Mouse (Mus musculus) heart, adult 2 months (tissue): Measurements from ENCODE around the gene Tacr3. TPM values are rescaled to one million over a fixed set of nuclear protein-coding genes. Genes with fewer than 3 reads are reported as not detected.

Source experiments
- DNase-seq, 2 experiments: peaks; one replicate each; pipeline ENCODE4 v3.0.0; 2021
- H3K27ac ChIP-seq: fragments of 200-600 bp; 2 replicates; pipeline ENCODE4 v1.8.1; 2022
- H3K27me3 ChIP-seq: fragments of 200-500 bp; 2 replicates; pipeline ENCODE4 v1.6.1; 2012; ENCODE audit warnings: mild to moderate bottlenecking, low read length, inconsistent platforms, mixed read lengths; ENCODE audit not compliant: control insufficient read depth, insufficient read depth
- H3K36me3 ChIP-seq: fragments of 200-500 bp; 2 replicates; pipeline ENCODE4 v1.6.1; 2012; ENCODE audit warnings: low read length, inconsistent platforms; ENCODE audit not compliant: control insufficient read depth, insufficient read depth
- H3K4me1 ChIP-seq: fragments of 200-500 bp; 2 replicates; pipeline ENCODE4 v1.6.1; 2011; ENCODE audit warnings: low read length; ENCODE audit not compliant: control insufficient read depth, insufficient read depth
- H3K4me3 ChIP-seq: fragments of 200-600 bp; 2 replicates; pipeline ENCODE4 v1.8.1; 2022
- H3K79me2 ChIP-seq: fragments of 200-500 bp; replicated peaks from 2 replicates; pipeline ENCODE4 v1.6.1; 2012; ENCODE audit warnings: mild to moderate bottlenecking, inconsistent platforms, low read length, moderate library complexity, mixed read lengths; ENCODE audit not compliant: control insufficient read depth, insufficient read depth
- H3K9ac ChIP-seq: fragments of 200-500 bp; 2 replicates; pipeline ENCODE4 v1.6.1; 2012; ENCODE audit warnings: low read depth, mild to moderate bottlenecking, control low read depth, inconsistent platforms, low read length, mixed read lengths
- CTCF ChIP-seq: fragments of 200-600 bp; IDR thresholded peaks from 2 replicates; pipeline ENCODE4 v1.8.1; 2022; ENCODE audit warnings: antibody characterized with exemption, mild to moderate bottlenecking, moderate library complexity
- EP300 ChIP-seq: fragments of 200-500 bp; IDR thresholded peaks from 2 replicates; pipeline ENCODE4 v1.6.1; 2011; ENCODE audit warnings: low read depth, low read length, control low read depth; ENCODE audit not compliant: insufficient read depth
- POLR2A ChIP-seq: fragments of 200-500 bp; IDR thresholded peaks from 2 replicates; pipeline ENCODE4 v1.6.1; 2011; ENCODE audit warnings: mild to moderate bottlenecking, low read depth, low read length, control low read depth; ENCODE audit not compliant: insufficient read depth
- WGBS: fragments of 180-500 bp; shearing (Covaris S2); methylation state at CpG from one replicate; pipeline ENCODE4 v1.1.7; 2018; 5-methylcytosine and 5-hydroxymethylcytosine counted together
- intact Hi-C: fragments of 180-260 bp; cut with DNase I; formaldehyde crosslinking; loops from one replicate; pipeline ENCODE4 v1.15.1; 2025
- long read RNA-seq: library from polyadenylated mRNA; stranded (forward); transcript quantifications from one replicate; pipeline ENCODE4 v2.0.0, GENCODE M21; 2021
- polyA plus RNA-seq: library from polyadenylated mRNA; depleted of rRNA; stranded (reverse); fragments of >200 nt; gene quantifications from 2 replicates; pipeline ENCODE4 v1.2.3, GENCODE M21; 2012; rRNA removed
- total RNA-seq, 2 experiments: library from RNA; stranded (reverse); gene quantifications; 2 replicates each; pipeline ENCODE4 v1.2.3; 2021

The Tacr3 gene
- total RNA-seq (not detected), polyA plus RNA-seq (not detected in 2 replicates)
- long read RNA-seq: 0 reads

DNA sequence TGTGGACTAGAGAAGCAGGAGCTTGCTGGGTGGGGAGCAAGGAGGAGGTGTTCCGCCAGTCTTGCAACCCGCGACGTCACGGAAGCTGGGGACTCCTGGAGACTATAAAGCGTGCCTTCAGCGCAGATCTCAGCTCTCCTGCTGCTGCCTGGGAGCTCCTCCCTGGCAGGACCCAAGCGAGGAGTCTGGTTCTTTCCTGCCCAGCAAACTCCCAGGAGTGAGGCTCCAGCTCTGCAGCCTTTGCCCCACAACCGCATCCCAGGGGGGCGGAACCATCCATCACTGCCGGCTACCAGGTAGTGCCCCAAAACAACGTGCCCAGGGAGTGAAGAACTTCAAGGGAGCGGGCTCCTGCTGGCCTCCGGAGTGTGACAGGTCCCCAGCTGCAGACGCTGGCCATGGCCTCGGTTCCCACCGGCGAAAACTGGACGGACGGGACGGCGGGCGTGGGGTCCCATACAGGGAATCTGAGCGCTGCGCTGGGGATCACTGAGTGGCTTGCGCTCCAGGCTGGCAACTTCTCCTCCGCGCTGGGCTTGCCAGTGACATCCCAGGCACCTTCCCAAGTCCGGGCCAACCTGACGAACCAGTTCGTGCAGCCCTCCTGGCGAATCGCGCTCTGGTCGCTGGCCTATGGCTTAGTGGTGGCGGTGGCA, at the start of gene Tacr3:
Gene Tacr3 (plus strand): TSS at position 133 of the 656 bp plus-strand sequence.
- Histone ChIP-seq H3K36me3 (no peaks in the 10 kb centered on the region), H3K4me1 (no peaks in the 10 kb centered on the region), H3K9ac (no peak within 1 kb of the TSS), H3K27me3 (no peaks in the 10 kb centered on the region), H3K4me3 (no peak within 1 kb of the TSS), H3K79me2 (no peaks in the 10 kb centered on the region), H3K27ac (no peak within 1 kb of the TSS)
- no peak for DNase-seq
- TF ChIP-seq EP300: no peak
- no peak for TF ChIP-seq POLR2A
- no peak for TF ChIP-seq CTCF
- intact Hi-C loops: no loop called here
- WGBS: 5% methylated on average over 36 of the region's 36 CpGs

DNA sequence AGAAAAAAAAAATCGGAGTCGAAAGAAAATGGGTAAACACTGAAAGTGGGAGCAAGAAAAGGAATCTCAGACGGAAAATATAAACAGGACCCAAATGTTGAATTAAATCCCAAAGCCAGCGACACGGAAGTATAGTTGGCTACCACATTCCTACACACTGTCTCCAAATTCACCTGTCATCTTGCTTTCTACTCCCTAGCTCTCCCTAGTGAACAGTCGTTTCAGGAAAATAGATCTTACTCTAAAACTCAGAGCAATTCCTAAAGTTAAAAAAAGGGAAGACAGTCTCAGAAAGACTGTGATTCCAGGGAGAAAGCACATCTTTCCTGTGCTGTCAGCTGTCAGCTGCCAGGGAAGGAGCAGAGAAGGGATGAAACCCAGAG, 324 bp upstream of the Tacr3 start:
- H3K4me3 ChIP-seq: no peak overlapping the region

DNA sequence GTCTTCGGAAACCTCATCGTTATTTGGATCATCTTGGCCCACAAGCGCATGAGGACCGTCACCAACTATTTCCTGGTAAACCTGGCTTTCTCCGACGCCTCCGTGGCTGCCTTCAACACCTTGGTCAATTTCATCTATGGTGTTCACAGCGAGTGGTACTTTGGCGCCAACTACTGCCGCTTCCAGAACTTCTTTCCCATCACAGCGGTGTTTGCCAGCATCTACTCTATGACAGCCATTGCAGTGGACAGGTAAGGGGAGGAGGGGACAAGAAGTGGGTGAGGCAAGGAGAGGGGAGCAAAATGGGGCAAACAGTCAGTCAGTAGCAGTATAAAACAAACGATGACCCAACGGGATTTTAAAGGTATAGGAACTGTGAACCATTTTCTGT, 719 bp downstream of the Tacr3 start:
- intact Hi-C loops: no loop called here
- Histone ChIP-seq H3K79me2 (no peaks in the 10 kb centered on the region), H3K27ac (no peak overlapping the region), H3K9ac (no peak overlapping the region), H3K4me3 (no peak overlapping the region), H3K36me3 (no peaks in the 10 kb centered on the region), H3K4me1 (no peaks in the 10 kb centered on the region), H3K27me3 (no peaks in the 10 kb centered on the region)
- 11% methylated on average over 13 of the region's 13 CpGs for WGBS
- no peak for TF ChIP-seq CTCF
- no peak for TF ChIP-seq POLR2A
- DNase-seq: no peak

More for the DNA sequence above, 324 bp upstream of the Tacr3 start:
- WGBS: 51% methylated on average over 6 of the region's 6 CpGs
- H3K4me1 ChIP-seq: no peaks in the 10 kb centered on the region
- no peak for TF ChIP-seq CTCF
- TF ChIP-seq POLR2A: no peak
- no peak for TF ChIP-seq EP300
- no peaks in the 10 kb centered on the region for H3K79me2 ChIP-seq
- no peaks in the 10 kb centered on the region for H3K36me3 ChIP-seq
- no peaks in the 10 kb centered on the region for H3K27me3 ChIP-seq
- intact Hi-C loops: no loop called here
- no peak overlapping the region for H3K27ac ChIP-seq
- no peak for DNase-seq
- no peak overlapping the region for H3K9ac ChIP-seq

DNA sequence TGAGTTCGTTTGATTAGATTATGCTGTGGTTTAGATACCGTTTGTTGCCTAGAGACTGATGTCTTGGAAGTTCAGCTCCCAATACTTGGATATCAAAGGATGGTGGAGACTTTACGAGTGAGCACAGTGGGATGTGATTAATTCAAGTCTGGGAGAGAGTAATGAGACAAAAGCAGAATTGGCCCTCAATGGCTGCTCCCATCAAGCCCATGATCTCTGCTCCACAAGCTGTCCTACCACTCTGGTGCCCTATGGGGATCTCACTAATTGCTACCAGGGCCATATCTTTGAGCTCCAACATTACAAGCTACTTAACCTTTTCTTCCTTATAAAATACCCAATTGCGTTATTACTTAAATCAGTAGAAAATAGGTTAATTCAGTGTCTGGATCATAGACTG, 22.5 kb downstream of the Tacr3 start:
- no peak for TF ChIP-seq POLR2A
- no peak for TF ChIP-seq CTCF
- no peak for TF ChIP-seq EP300
- H3K4me1 ChIP-seq: no peaks in the 10 kb centered on the region
- intact Hi-C loops: no loop called here

DNA sequence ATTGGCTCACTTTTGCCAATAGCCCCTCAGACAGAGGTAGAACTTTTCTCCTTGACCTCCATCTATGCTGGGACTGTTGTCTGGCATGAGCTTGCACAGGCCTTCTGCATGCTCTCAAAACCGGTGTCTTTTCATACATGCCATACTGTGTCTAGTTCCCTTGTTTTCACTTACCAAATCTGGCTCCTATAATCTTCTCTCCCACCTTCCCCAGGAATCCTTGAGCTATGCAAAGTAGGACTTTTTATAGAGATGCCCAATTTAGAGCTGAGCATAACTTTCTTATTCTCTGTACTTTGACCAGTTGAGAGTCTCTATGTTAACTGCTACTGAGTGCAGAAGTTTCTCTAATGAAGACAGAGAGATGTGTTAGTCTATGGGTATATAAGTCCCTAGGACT, 48.9 kb downstream of the Tacr3 start:
- H3K4me3 ChIP-seq: no peak overlapping the region

More for the DNA sequence above, 22.5 kb downstream of the Tacr3 start:
- Histone ChIP-seq H3K79me2 (no peaks in the 10 kb centered on the region), H3K36me3 (no peaks in the 10 kb centered on the region), H3K4me3 (no peak overlapping the region), H3K27ac (no peak overlapping the region), H3K9ac (no peak overlapping the region), H3K27me3 (no peaks in the 10 kb centered on the region)
- no peak for DNase-seq
- WGBS: 68% methylated on average over 4 of the region's 4 CpGs

DNA sequence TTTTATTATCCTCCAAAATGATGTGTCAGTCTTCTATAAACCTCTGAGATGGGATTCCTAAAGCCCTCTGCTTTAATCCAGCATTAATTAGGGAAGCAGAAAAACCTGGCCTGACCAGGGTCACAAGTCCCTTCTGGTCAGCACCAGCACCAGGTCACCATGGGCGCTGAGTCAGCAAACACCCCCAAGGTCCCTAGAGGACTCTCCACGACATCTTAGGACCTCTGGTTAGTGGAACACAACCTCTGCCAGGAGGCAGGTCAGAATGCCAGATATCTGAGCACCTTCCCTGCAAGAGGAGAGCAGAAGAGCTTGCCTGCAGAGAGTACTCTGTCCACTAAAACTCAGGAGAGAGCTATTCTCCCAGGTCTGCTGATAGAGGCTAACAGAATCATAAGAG, 67.0 kb downstream of the Tacr3 start:
- Histone ChIP-seq H3K4me3 (no peak overlapping the region), H3K9ac (no peak overlapping the region), H3K79me2 (no peaks in the 10 kb centered on the region), H3K36me3 (no peaks in the 10 kb centered on the region), H3K4me1 (no peaks in the 10 kb centered on the region), H3K27me3 (no peaks in the 10 kb centered on the region), H3K27ac (no peak overlapping the region)
- no peak for TF ChIP-seq CTCF
- no peak for TF ChIP-seq POLR2A
- TF ChIP-seq EP300: no peak
- DNase-seq: no peak
- WGBS: 60% methylated on average over 2 of the region's 2 CpGs
- intact Hi-C loops: no loop called here

More for the DNA sequence above, 48.9 kb downstream of the Tacr3 start:
- H3K4me1 ChIP-seq: no peaks in the 10 kb centered on the region
- H3K27me3 ChIP-seq: no peaks in the 10 kb centered on the region
- H3K27ac ChIP-seq: no peak overlapping the region
- H3K79me2 ChIP-seq: no peaks in the 10 kb centered on the region
- TF ChIP-seq POLR2A: no peak
- TF ChIP-seq EP300: no peak
- no peak for TF ChIP-seq CTCF
- no peak overlapping the region for H3K9ac ChIP-seq
- WGBS: 83% methylated on average over 1 of the region's 1 CpGs
- H3K36me3 ChIP-seq: no peaks in the 10 kb centered on the region
- intact Hi-C loops: no loop called here
- no peak for DNase-seq
